Mouse (Mus musculus): Measurements from ENCODE around the gene Lrrc43. TPM values are rescaled to one million over a fixed set of nuclear protein-coding genes. Genes with fewer than 3 reads are reported as not detected.

Lrrc43 gene
- total and polyA plus RNA-seq, 2 experiments from 2014 or later = not detected

DNA sequence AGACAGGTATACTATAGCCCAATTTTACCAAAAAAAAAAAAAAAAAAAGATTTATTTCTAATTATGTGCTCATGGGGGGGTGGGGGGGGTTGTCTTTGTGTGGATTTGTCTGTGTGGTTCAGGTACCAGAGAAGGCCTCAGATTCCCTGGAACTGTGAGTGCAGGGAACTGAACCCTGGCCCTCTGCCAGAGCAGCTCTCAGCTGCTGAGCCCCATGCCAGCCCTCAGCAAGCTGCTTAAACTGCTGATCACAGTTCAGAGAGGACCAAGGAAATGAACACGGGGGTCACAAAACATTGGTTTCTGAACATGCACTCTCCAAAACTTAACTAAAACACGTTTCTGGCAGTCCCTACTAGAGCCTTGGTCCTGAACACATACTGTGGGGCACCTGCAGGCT, 67.3 kb downstream of the Lrrc43 start:
- ATAC-seq (ENCODE audit: insufficient read depth, low read depth) = no peak
- H3K27ac ChIP-seq (ENCODE audit: low read depth) = no peak overlapping the region
- WGBS = 44% methylated on average over 2 of the region's 2 CpGs
- no peaks in the 10 kb centered on the region for H3K27me3 ChIP-seq (ENCODE audit: control insufficient read depth, insufficient read depth, low read length)
- no peak for TF ChIP-seq EP300 (IDR thresholded peaks at IDR 0.05; ENCODE audit: low read depth)
- TF ChIP-seq CTCF (IDR thresholded peaks at IDR 0.05; ENCODE audit: low read depth) = no peak
- DNase-seq (ENCODE audit: low spot score) = no peak
- peaks cover 51% of the 10 kb centered on the region for H3K36me3 ChIP-seq (replicated peaks; ENCODE audit: control insufficient read depth, insufficient read depth, low read length)
- no peaks in the 10 kb centered on the region for H3K4me1 ChIP-seq (ENCODE audit: control insufficient read depth, insufficient read depth)
- H3K4me2 ChIP-seq (ENCODE audit: low read depth, low read length) = no peak overlapping the region
- H3K9ac ChIP-seq (replicated peaks; ENCODE audit: low read depth, low read length) = no peak overlapping the region
- no peaks in the 10 kb centered on the region for H3K9me3 ChIP-seq (replicated peaks; ENCODE audit: control insufficient read depth, low read length)
- no peak overlapping the region for H3K4me3 ChIP-seq (ENCODE audit: low read depth, low read length)

Small RNA genes lying within 50 kb of the gene (microRNA-seq; reads per million reads assigned to microRNA genes)
- gene Mir7647 = 0.71 reads per million

Other genes starting within 250 kb of the Lrrc43 start
- gene Wdr66, start 237.2 kb upstream of the Lrrc43 start, total RNA-seq (2014; rRNA removed; ENCODE audit: low replicate concordance) = 3.1 and 7.3 TPM in 2 replicates
- gene Wdr66, start 237.2 kb upstream of the Lrrc43 start, polyA plus RNA-seq (2015; fragmentation: Nextera tagmentation; extraction: Ambion mirVana) = 3.1 and 4.0 TPM in 2 replicates
- gene Bcl7a, start 145.5 kb upstream of the Lrrc43 start, total RNA-seq (2014; rRNA removed; ENCODE audit: low replicate concordance) = 10.2 and 11.2 TPM in 2 replicates
- 6.6 TPM in 2 replicates for gene Bcl7a, start 145.5 kb upstream of the Lrrc43 start, polyA plus RNA-seq (2015; fragmentation: Nextera tagmentation; extraction: Ambion mirVana)
- 12.0 and 13.4 TPM in 2 replicates for gene Mlxip, start 94.5 kb upstream of the Lrrc43 start, total RNA-seq (2014; rRNA removed; ENCODE audit: low replicate concordance)
- 5.9 and 7.3 TPM in 2 replicates for gene Mlxip, start 94.5 kb upstream of the Lrrc43 start, polyA plus RNA-seq (2015; fragmentation: Nextera tagmentation; extraction: Ambion mirVana)
- not detected in 2 replicates for gene Il31, start 184 bp downstream of the Lrrc43 start, total RNA-seq (2014; rRNA removed; ENCODE audit: low replicate concordance)
- not detected in 2 replicates for gene Il31, start 184 bp downstream of the Lrrc43 start, polyA plus RNA-seq (2015; fragmentation: Nextera tagmentation; extraction: Ambion mirVana)
- gene B3gnt4, start 21.2 kb downstream of the Lrrc43 start, total RNA-seq (2014; rRNA removed; ENCODE audit: low replicate concordance) = not detected in 2 replicates
- gene B3gnt4, start 21.2 kb downstream of the Lrrc43 start, polyA plus RNA-seq (2015; fragmentation: Nextera tagmentation; extraction: Ambion mirVana) = not detected in 2 replicates
- 79.1 and 99.4 TPM in 2 replicates for gene Diablo, start 34.9 kb downstream of the Lrrc43 start, total RNA-seq (2014; rRNA removed; ENCODE audit: low replicate concordance)
- 105 and 107 TPM in 2 replicates for gene Diablo, start 34.9 kb downstream of the Lrrc43 start, polyA plus RNA-seq (2015; fragmentation: Nextera tagmentation; extraction: Ambion mirVana)
- gene Gm49027, start 36.2 kb downstream of the Lrrc43 start, total RNA-seq (2014; rRNA removed; ENCODE audit: low replicate concordance) = 1.1 TPM in 1 of 2 replicates, not detected in the other
- gene Gm49027, start 36.2 kb downstream of the Lrrc43 start, polyA plus RNA-seq (2015; fragmentation: Nextera tagmentation; extraction: Ambion mirVana) = 0.15 TPM in 1 of 2 replicates, not detected in the other
- 15.9 and 42.7 TPM in 2 replicates for gene Vps33a, start 83.7 kb downstream of the Lrrc43 start, total RNA-seq (2014; rRNA removed; ENCODE audit: low replicate concordance)
- gene Vps33a, start 83.7 kb downstream of the Lrrc43 start, polyA plus RNA-seq (2015; fragmentation: Nextera tagmentation; extraction: Ambion mirVana) = 16.7 and 17.5 TPM in 2 replicates
- gene Clip1, start 195.3 kb downstream of the Lrrc43 start, total RNA-seq (2014; rRNA removed; ENCODE audit: low replicate concordance) = 65.2 and 70.0 TPM in 2 replicates
- 41.4 and 44.1 TPM in 2 replicates for gene Clip1, start 195.3 kb downstream of the Lrrc43 start, polyA plus RNA-seq (2015; fragmentation: Nextera tagmentation; extraction: Ambion mirVana)
- 11.8 and 30.8 TPM in 2 replicates for gene Zcchc8, start 231.8 kb downstream of the Lrrc43 start, total RNA-seq (2014; rRNA removed; ENCODE audit: low replicate concordance)
- gene Zcchc8, start 231.8 kb downstream of the Lrrc43 start, polyA plus RNA-seq (2015; fragmentation: Nextera tagmentation; extraction: Ambion mirVana) = 31.3 and 31.8 TPM in 2 replicates